Mouse (Mus musculus): ENCODE measurements at regions not wholly inside any gene's neighbourhood (a gene's known extent, or its start where the extent isn't known, plus 50 kb on each side); places are given as distances from the start of the nearest gene placed in this dataset.

DNA sequence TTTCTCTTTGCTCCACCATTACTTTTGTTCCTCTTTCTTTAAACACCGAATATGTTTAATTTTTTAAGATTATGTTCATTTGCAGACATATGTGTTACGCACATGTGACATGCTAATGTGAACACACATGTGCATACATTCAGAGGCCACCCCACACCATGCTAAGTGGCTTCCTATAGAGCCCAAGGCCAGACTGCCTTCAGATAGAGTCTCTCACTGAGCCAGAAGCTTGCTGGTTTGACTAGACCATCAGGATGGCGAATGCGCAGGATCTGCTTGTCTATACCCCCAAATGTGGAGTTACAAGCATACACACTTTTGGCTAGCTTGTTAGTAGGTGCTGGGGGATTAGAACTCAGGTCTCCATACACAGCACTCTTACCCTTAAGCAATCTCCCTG, 121.3 kb upstream of the Cxxc4 start:
- DNase-seq (ENCODE audit: low spot score), result no peak
- H3K36me3 ChIP-seq (ENCODE audit: insufficient read depth, low read length), result no peaks in the 10 kb centered on the region
- H3K4me2 ChIP-seq (replicated peaks; ENCODE audit: low read depth, low read length), result no peak overlapping the region
- H3K9ac ChIP-seq (replicated peaks; ENCODE audit: low read depth), result no peak overlapping the region
- WGBS, result 91% methylated on average over 4 of the region's 4 CpGs
- ATAC-seq, result no peak
- no peaks in the 10 kb centered on the region for H3K9me3 ChIP-seq (ENCODE audit: low read length)
- no peaks in the 10 kb centered on the region for H3K27me3 ChIP-seq (replicated peaks; ENCODE audit: insufficient read depth, low read length)
- H3K27ac ChIP-seq (ENCODE audit: low read length), result no peak overlapping the region
- H3K4me3 ChIP-seq (ENCODE audit: low read depth, low read length), result no peak overlapping the region
- TF ChIP-seq EP300 (IDR thresholded peaks at IDR 0.05) (no peak), CTCF (IDR thresholded peaks at IDR 0.05) (no peak)
- no peaks in the 10 kb centered on the region for H3K4me1 ChIP-seq (ENCODE audit: insufficient read depth, low read depth, low read length)

DNA sequence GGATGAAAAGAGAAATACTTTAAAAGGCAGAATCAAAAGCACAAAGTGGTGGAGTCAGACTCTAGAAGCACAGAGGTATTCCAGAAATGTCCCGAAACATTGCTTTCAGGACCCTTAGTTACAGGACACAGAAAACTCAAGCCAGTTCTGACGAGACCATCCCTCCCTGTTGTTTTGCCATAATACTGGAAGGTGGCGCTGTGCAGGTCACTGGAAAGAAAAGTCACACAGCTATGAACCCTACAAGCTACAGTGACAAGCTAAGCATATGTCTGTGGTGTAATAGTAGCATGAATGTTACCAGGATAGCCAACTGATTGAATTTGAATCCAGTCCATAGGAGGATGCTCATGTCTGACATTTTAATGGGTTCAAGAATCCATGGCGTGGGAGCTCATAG, 117.4 kb upstream of the Cxxc4 start:
- WGBS, result 67% methylated on average over 4 of the region's 4 CpGs
- Histone ChIP-seq H3K27me3 (replicated peaks; ENCODE audit: insufficient read depth, low read length) (no peaks in the 10 kb centered on the region), H3K9me3 (ENCODE audit: low read length) (no peaks in the 10 kb centered on the region), H3K4me2 (replicated peaks; ENCODE audit: low read depth, low read length) (no peak overlapping the region), H3K4me3 (ENCODE audit: low read depth, low read length) (no peak overlapping the region), H3K4me1 (ENCODE audit: insufficient read depth, low read depth, low read length) (no peaks in the 10 kb centered on the region), H3K36me3 (ENCODE audit: insufficient read depth, low read length) (no peaks in the 10 kb centered on the region), H3K9ac (replicated peaks; ENCODE audit: low read depth) (no peak overlapping the region), H3K27ac (ENCODE audit: low read length) (no peak overlapping the region)
- no peak for ATAC-seq
- DNase-seq (ENCODE audit: low spot score), result no peak
- TF ChIP-seq CTCF (IDR thresholded peaks at IDR 0.05) (peak; percentile 32), EP300 (IDR thresholded peaks at IDR 0.05) (no peak)

DNA sequence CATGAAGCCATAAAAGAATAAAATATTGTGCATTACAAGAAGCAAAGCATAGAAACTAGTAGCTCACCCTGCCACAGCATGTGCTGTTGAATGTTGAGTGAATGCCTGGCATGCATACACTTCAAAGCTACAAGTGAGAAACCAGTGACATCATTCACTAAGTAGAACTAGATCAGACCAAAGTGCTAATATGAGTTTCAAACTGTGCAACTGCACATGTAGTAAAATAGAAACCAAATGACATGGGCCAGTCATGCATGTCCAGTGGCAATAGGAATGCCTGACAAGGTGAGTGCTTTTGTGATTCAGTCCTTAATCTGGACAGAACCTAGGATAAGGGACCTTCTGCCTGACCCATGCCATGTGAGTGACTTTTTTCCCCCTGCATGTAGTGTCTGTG, 111.3 kb upstream of the Cxxc4 start:
- Histone ChIP-seq H3K36me3 (ENCODE audit: insufficient read depth, low read length) (no peaks in the 10 kb centered on the region), H3K4me2 (replicated peaks; ENCODE audit: low read depth, low read length) (no peak overlapping the region), H3K4me1 (ENCODE audit: insufficient read depth, low read depth, low read length) (no peaks in the 10 kb centered on the region), H3K27me3 (replicated peaks; ENCODE audit: insufficient read depth, low read length) (no peaks in the 10 kb centered on the region), H3K9me3 (ENCODE audit: low read length) (no peaks in the 10 kb centered on the region), H3K9ac (replicated peaks; ENCODE audit: low read depth) (no peak overlapping the region), H3K4me3 (ENCODE audit: low read depth, low read length) (no peak overlapping the region), H3K27ac (ENCODE audit: low read length) (no peak overlapping the region)
- TF ChIP-seq EP300 (IDR thresholded peaks at IDR 0.05) (no peak), CTCF (IDR thresholded peaks at IDR 0.05) (no peak)
- ATAC-seq (no peak), DNase-seq (ENCODE audit: low spot score) (no peak)

DNA sequence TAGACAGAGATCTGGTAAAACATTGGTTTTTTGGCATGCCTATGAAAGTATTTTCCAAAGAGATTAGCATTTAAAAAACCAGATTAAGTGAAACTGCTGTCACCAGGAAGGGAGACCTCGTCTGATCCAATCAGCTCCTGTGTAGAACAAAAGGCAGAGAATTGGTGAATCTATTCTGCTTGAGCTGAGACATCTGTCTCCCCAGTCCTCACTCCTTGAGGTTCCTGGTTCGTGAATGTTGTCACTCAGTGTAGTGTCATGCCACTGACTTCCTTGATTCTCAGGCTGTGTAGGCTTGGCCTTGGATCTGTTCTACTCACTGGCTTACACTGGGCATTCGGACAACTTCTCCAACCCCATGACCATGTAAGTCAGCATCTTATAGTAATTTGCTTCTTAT, 105.9 kb upstream of the Cxxc4 start:
- Histone ChIP-seq H3K9me3 (ENCODE audit: low read length) (no peaks in the 10 kb centered on the region), H3K4me1 (ENCODE audit: insufficient read depth, low read depth, low read length) (no peaks in the 10 kb centered on the region), H3K36me3 (ENCODE audit: insufficient read depth, low read length) (no peaks in the 10 kb centered on the region), H3K4me2 (replicated peaks; ENCODE audit: low read depth, low read length) (no peak overlapping the region), H3K9ac (replicated peaks; ENCODE audit: low read depth) (no peak overlapping the region), H3K27ac (ENCODE audit: low read length) (no peak overlapping the region), H3K4me3 (ENCODE audit: low read depth, low read length) (no peak overlapping the region), H3K27me3 (replicated peaks; ENCODE audit: insufficient read depth, low read length) (no peaks in the 10 kb centered on the region)
- DNase-seq (ENCODE audit: low spot score) (no peak), ATAC-seq (no peak)
- WGBS, result 43% methylated on average over 3 of the region's 3 CpGs
- TF ChIP-seq EP300 (IDR thresholded peaks at IDR 0.05), result no peak
- no peak for TF ChIP-seq CTCF (IDR thresholded peaks at IDR 0.05)

DNA sequence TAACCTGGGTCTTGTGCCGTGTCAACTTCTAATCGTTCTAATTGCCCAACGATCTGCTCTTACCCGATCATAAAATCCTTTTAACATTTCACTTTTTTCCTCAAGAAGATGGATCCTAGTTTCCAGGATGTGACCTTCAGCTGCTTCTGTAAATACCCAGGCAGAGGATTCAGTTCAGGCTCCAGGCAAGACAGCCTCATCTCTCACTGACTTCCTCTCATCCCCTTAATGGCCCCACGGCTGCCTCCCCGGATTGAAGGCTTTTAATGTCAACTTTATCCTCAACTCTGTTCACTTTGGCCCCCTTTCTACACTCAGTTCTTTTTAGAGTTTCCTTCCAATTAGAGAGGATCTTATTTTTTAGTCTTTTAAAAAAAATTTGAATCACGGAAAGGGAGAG, 91.0 kb upstream of the Cxxc4 start:
- H3K9me3 ChIP-seq (ENCODE audit: low read length), result no peaks in the 10 kb centered on the region
- no peak overlapping the region for H3K27ac ChIP-seq (ENCODE audit: low read length)
- H3K4me3 ChIP-seq (ENCODE audit: low read depth, low read length), result no peak overlapping the region
- H3K4me2 ChIP-seq (replicated peaks; ENCODE audit: low read depth, low read length), result 0 out of 2 replicates have a peak overlapping the region, but pooled peaks have one; percentile 3
- WGBS, result 18% methylated on average over 7 of the region's 7 CpGs
- no peak for TF ChIP-seq CTCF (IDR thresholded peaks at IDR 0.05)
- TF ChIP-seq EP300 (IDR thresholded peaks at IDR 0.05), result no peak
- no peaks in the 10 kb centered on the region for H3K27me3 ChIP-seq (replicated peaks; ENCODE audit: insufficient read depth, low read length)
- no peak for ATAC-seq
- no peak overlapping the region for H3K9ac ChIP-seq (replicated peaks; ENCODE audit: low read depth)
- no peaks in the 10 kb centered on the region for H3K4me1 ChIP-seq (ENCODE audit: insufficient read depth, low read depth, low read length)
- no peak for DNase-seq (ENCODE audit: low spot score)
- H3K36me3 ChIP-seq (ENCODE audit: insufficient read depth, low read length), result no peaks in the 10 kb centered on the region

DNA sequence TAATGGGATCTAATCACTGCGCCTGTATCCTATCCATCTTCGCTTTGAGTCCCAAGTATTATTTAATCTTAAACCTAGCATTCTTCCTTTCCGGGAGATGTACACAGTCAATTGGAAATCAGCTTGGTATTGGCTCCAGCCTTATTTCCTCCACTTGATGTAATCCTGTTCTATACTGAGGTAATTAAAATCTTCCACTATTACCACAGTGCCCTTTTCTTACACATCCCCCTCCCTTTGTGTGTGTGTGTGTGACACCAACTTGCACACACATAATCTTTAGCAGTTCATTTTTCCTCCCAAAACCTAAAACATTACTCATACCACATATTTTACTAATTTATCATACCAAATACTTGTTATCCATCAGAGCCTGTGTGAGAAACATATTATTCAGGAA, 90.3 kb upstream of the Cxxc4 start:
- DNase-seq (ENCODE audit: low spot score), result no peak
- no peaks in the 10 kb centered on the region for H3K27me3 ChIP-seq (replicated peaks; ENCODE audit: insufficient read depth, low read length)
- WGBS, result 84% methylated on average over 3 of the region's 3 CpGs
- no peak overlapping the region for H3K27ac ChIP-seq (ENCODE audit: low read length)
- H3K9me3 ChIP-seq (ENCODE audit: low read length), result no peaks in the 10 kb centered on the region
- no peaks in the 10 kb centered on the region for H3K4me1 ChIP-seq (ENCODE audit: insufficient read depth, low read depth, low read length)
- TF ChIP-seq CTCF (IDR thresholded peaks at IDR 0.05) (no peak), EP300 (IDR thresholded peaks at IDR 0.05) (no peak)
- ATAC-seq, result no peak
- H3K36me3 ChIP-seq (ENCODE audit: insufficient read depth, low read length), result no peaks in the 10 kb centered on the region
- H3K4me2 ChIP-seq (replicated peaks; ENCODE audit: low read depth, low read length), result no peak overlapping the region
- no peak overlapping the region for H3K9ac ChIP-seq (replicated peaks; ENCODE audit: low read depth)
- H3K4me3 ChIP-seq (ENCODE audit: low read depth, low read length), result no peak overlapping the region
